Mouse (Mus musculus): ENCODE data around the gene Pla2g16. TPM values are rescaled to one million over a fixed set of nuclear protein-coding genes. Genes with fewer than 3 reads are reported as not detected.
A peak's percentile ranks its signal among the peaks of the same experiment; 100 is the strongest.

Gene Pla2g16
- 10 to 100 TPM in 10 of 26 experiments, 1 to 10 TPM in 12, under 1 TPM in 3, not detected in 1; 0.31 to 43.6 (median 8.7) TPM for total RNA-seq (2018; cell fraction: chromatin; rRNA removed)
- total RNA-seq (2018; cell fraction: cytosol; rRNA removed): 10 to 100 TPM in 13 of 26 experiments, 1 to 10 TPM in 13; 2.2 to 46.8 (median 15.6) TPM
- 10 to 100 TPM in 11 of 26 experiments, 1 to 10 TPM in 13, under 1 TPM in 2; 0.44 to 28.9 (median 8.9) TPM for total RNA-seq (2018; cell fraction: nucleus; rRNA removed)
- 3.0 to 6.9 TPM (median 4.9 TPM) in 3 replicates for polyA plus RNA-seq (2018)

DNA sequence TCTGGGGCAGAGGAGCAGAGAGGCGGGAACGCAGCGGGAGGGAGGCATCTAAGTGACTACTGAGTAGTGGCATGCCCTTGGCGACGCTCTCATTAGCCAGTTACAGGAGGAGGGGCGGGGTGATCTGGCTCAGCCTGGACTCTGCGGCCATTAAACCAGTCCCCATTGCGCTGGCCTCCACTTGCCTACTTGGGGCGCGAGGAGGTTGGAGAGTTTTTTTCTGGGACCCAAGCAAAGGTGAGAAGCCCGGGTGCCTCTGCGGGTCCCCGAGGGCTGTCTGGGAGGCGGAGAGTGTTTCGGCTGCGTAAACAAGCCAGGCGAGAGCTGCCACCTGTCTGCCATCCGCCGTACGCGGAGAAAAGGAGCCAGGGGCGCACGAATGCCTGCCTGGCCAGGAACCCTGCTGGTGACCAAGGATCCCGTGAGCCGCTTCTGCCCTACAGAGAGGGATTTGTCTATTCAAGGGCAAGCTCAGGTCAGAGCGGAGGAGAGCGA, at the start of gene Pla2g16:
Gene Pla2g16 (plus strand): TSS at position 132 of the 495 bp plus-strand sequence.
- Histone ChIP-seq H3K4me3 (ENCODE audit: inconsistent target) (peak within 1 kb of the TSS; percentile 44), H3K27ac (no peak within 1 kb of the TSS), H3K36me3 (ENCODE audit: inconsistent target) (no peaks in the 10 kb centered on the region), H3K79me2 (ENCODE audit: inconsistent target) (no peaks in the 10 kb centered on the region)
- WGBS (ENCODE audit: missing documents): 2% methylated on average over 24 of the region's 27 CpGs

DNA sequence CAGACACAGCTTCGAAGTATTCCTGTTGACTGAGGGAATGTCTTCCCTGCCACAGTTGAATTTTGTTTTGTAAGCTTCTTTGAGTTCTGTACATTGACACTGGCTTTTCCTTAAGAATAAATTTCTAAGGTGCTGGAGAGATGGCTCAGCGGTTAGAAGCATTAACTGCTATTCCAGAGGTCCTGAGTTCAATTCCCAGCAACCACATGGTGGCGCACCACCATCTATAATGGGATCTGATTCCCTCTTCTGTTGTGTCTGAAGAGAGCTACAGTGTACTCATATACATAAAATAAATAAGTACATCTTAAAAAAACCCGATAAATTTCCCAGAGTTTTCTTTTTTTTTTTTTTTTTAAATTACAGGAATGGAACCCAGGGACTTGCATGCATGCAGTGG, 49.2 kb upstream of the Pla2g16 start:
- Histone ChIP-seq H3K4me3 (ENCODE audit: inconsistent target) (no peak overlapping the region), H3K27ac (no peak overlapping the region), H3K79me2 (ENCODE audit: inconsistent target) (peaks cover 64% of the 10 kb centered on the region), H3K36me3 (ENCODE audit: inconsistent target) (peaks cover 26% of the 10 kb centered on the region)
- WGBS (ENCODE audit: missing documents): 100% methylated on average over 4 of the region's 4 CpGs

DNA sequence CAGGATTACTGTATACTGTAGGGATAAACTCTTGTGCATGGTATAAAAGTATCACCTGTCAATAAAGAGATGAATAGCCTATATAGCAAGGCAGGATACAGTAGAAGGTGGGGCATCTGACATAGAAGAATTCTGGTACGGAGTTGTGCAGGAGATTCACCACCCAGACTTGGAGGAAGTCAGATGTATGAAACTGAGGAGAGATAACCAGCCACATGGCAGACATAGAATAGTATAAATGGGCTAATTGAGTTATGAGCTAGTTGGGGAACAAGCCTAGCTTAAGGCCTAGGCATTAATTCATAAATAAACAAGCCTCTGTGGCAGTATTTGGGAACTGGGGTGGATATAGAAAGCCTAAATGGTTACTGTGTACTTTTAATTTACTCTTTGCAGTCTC, 40.8 kb upstream of the Pla2g16 start:
- Histone ChIP-seq H3K4me3 (ENCODE audit: inconsistent target) (no peak overlapping the region), H3K27ac (no peak overlapping the region), H3K36me3 (ENCODE audit: inconsistent target) (peaks cover 54% of the 10 kb centered on the region), H3K79me2 (ENCODE audit: inconsistent target) (no peaks in the 10 kb centered on the region)
- WGBS (ENCODE audit: missing documents): 91% methylated on average over 1 of the region's 1 CpGs

DNA sequence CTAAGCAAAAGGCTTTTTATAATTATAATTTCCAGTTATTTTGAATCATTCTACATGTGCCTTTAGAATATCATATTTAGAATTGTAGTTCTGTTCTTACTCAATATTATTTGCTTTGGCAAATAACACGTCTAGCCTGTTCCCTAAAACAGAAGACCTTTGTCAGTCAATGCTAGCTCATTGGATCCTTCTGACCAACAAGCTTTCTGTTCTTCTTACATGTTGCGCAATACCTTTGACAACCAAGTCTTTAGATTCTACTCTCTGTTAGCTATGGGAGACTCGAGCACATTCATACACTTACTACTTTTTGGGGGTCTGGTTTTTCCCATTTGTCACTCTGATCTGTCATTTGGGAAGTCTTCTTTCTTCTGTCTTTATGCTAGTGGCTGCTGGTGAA, 35.6 kb upstream of the Pla2g16 start:
- Histone ChIP-seq H3K79me2 (ENCODE audit: inconsistent target) (no peaks in the 10 kb centered on the region), H3K36me3 (ENCODE audit: inconsistent target) (peaks cover 73% of the 10 kb centered on the region), H3K4me3 (ENCODE audit: inconsistent target) (no peak overlapping the region), H3K27ac (no peak overlapping the region)
- 64% methylated on average over 3 of the region's 3 CpGs for WGBS (ENCODE audit: missing documents)

DNA sequence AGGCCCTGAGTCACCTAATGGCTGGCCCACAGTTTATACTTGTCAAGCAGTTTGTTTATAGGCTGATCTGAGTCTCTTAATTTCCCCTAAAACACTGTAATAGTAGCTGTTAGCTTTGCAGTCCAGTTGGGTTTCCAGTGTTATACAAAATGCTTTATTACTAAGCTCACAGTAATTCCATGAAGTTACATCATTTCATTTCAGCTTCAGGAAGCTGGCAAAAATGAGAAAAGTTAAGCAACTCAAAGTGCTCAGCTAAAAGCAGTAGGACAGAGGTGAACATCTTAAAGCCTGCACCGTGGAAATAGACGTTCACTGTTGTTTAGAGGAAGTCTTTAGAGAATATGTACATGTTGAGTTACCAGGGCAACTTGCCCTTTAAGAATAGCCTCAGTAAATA, 34.4 kb upstream of the Pla2g16 start:
- Histone ChIP-seq H3K27ac (no peak overlapping the region), H3K4me3 (ENCODE audit: inconsistent target) (no peak overlapping the region), H3K36me3 (ENCODE audit: inconsistent target) (peaks cover 73% of the 10 kb centered on the region), H3K79me2 (ENCODE audit: inconsistent target) (no peaks in the 10 kb centered on the region)
- WGBS (ENCODE audit: missing documents): 100% methylated on average over 2 of the region's 2 CpGs

DNA sequence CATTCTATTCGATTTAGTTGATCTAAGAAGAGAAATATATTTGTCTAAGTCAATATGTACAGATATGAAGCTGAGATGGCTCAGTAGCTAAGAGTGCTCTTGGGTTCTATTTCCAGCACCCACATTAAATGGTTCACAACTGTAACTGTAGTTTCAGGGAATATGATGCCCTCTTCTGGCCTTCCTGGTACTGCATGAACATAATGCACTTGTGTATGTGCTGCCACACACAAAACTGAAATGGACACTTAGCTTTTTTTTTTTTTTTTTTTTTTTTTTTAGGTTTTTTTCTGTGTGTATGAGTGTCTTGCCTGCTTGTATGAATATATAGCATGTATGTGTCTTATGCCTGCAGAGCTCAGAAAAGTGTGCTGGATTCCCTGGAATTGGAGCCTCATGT, 34.0 kb upstream of the Pla2g16 start:
- WGBS (ENCODE audit: missing documents): 100% methylated on average over 1 of the region's 1 CpGs
- Histone ChIP-seq H3K79me2 (ENCODE audit: inconsistent target) (no peaks in the 10 kb centered on the region), H3K36me3 (ENCODE audit: inconsistent target) (peaks cover 69% of the 10 kb centered on the region), H3K27ac (no peak overlapping the region), H3K4me3 (ENCODE audit: inconsistent target) (no peak overlapping the region)

DNA sequence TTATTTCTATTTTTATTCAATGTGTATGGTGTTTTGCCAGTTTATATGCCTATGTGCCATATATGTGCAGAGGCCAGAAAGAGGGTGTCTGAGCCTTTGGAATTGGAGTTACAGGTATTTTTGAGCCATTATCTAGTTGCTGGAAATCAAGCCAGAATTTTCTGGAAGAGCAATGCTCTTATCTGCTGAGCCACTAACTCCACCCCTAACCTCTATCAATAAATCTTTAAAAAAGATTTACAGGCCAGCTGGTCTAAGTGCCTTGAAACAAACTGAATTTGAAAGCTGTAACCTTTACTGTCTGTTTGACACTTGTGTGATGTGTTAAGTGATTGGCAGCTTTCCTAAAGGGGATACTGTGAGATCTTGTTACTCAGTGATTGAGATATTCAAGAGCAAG, 33.5 kb upstream of the Pla2g16 start:
- peaks cover 64% of the 10 kb centered on the region for H3K36me3 ChIP-seq (ENCODE audit: inconsistent target)
- H3K4me3 ChIP-seq (ENCODE audit: inconsistent target): no peak overlapping the region
- H3K27ac ChIP-seq: no peak overlapping the region
- no peaks in the 10 kb centered on the region for H3K79me2 ChIP-seq (ENCODE audit: inconsistent target)

DNA sequence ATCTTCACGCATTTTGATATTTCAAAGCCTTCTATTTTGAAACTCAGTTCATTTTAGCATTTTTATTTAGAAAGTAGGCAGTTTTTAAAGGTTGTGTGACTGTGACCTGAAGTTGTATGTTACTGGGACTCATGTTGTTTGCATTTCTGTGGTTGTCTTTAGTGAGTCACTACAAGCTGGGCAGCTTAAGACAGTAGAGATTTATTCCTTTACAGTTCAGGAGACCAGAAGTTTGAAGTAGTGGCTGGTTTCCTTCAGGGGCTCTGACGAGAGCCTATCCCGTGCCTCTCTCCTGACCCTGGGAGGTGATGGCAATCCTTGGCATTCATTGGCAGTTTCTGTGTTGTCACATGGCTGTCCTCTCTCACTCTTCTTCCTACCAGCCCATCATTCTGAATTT, 32.4 kb upstream of the Pla2g16 start:
- 97% methylated on average over 3 of the region's 3 CpGs for WGBS (ENCODE audit: missing documents)
- Histone ChIP-seq H3K36me3 (ENCODE audit: inconsistent target) (peaks cover 65% of the 10 kb centered on the region), H3K79me2 (ENCODE audit: inconsistent target) (no peaks in the 10 kb centered on the region), H3K4me3 (ENCODE audit: inconsistent target) (no peak overlapping the region), H3K27ac (no peak overlapping the region)

DNA sequence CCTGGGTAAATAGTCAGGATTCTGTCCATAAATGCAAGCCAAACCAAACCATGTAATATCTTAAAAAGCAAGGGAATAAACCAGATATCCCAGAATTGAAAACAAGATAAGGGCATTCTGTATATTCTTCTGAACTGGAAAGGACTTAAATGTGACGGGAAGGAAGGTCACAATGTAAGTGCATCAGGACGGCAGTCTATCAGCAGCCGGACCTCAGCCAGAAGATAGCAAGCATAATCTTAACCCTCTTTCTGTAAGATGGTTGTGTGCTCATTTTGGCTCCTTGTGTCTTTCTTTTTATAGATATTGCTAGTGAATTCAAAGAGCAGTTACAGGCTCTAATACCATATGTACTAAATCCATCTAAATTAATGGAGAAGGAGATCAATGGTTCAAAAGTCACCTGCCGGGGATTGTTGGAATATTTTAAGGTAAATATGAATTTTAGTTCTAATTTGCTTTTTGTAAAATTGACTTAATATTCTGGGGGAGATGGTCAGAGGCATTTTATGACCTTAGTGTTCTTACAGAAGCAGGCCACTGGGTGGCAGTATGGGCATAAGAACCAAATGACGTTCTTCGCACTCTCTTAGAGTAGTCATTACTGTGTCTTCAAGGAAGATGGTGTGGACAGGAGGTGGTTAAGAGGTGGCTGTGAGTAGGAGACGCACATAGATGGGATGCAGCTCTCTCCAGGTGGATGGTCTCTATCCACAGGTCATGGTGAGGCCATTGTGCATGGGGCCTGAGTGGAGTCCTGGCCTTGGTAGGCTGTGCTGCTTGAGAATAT, 28.4 kb upstream of the Pla2g16 start:
- no peak overlapping the region for H3K4me3 ChIP-seq (ENCODE audit: inconsistent target)
- H3K36me3 ChIP-seq (ENCODE audit: inconsistent target): peaks cover 75% of the 10 kb centered on the region
- H3K79me2 ChIP-seq (ENCODE audit: inconsistent target): no peaks in the 10 kb centered on the region
- no peak overlapping the region for H3K27ac ChIP-seq
- WGBS (ENCODE audit: missing documents): 76% methylated on average over 7 of the region's 7 CpGs

DNA sequence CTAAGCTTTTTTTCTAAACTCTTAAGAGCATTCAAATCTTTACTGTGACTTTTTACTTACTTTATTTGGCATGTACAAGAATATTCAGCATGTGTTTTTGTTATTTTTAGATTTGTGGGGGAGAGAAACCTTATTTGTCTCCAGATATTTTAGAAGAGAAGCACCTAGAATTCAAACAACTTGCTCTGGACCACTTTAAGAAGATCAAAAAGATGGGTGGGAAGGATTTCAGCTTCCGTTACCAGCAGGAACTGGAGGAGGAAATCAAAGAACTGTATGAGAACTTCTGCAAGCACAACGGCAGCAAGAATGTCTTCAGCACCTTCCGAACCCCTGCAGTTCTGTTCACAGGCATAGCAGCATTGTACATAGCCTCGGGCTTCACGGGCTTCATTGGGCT, 25.4 kb upstream of the Pla2g16 start:
- Histone ChIP-seq H3K4me3 (ENCODE audit: inconsistent target) (no peak overlapping the region), H3K79me2 (ENCODE audit: inconsistent target) (no peaks in the 10 kb centered on the region), H3K27ac (no peak overlapping the region), H3K36me3 (ENCODE audit: inconsistent target) (peaks cover 83% of the 10 kb centered on the region)
- WGBS (ENCODE audit: missing documents): 96% methylated on average over 5 of the region's 5 CpGs

DNA sequence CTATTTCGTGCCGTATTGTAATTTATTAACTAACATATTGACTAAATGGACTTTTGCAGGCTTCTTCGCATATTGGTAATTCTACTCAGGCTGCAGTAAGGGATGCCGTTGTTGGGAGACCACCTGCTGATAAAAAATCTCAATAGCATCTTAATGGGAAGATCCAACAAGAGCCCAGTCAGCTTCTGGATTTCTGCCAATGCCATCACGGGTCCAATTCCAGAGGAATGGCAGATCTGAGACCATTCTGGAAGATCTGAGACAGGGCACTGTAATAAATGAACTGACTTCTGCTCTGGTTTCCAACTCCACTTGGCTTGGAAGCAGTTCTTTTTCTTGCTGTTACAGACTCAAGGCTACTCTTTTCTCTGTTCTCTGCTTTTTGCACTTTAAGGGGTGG, 23.4 kb upstream of the Pla2g16 start:
- Histone ChIP-seq H3K27ac (no peak overlapping the region), H3K4me3 (ENCODE audit: inconsistent target) (no peak overlapping the region), H3K79me2 (ENCODE audit: inconsistent target) (no peaks in the 10 kb centered on the region), H3K36me3 (ENCODE audit: inconsistent target) (peaks cover 76% of the 10 kb centered on the region)
- WGBS (ENCODE audit: missing documents): 97% methylated on average over 5 of the region's 5 CpGs

DNA sequence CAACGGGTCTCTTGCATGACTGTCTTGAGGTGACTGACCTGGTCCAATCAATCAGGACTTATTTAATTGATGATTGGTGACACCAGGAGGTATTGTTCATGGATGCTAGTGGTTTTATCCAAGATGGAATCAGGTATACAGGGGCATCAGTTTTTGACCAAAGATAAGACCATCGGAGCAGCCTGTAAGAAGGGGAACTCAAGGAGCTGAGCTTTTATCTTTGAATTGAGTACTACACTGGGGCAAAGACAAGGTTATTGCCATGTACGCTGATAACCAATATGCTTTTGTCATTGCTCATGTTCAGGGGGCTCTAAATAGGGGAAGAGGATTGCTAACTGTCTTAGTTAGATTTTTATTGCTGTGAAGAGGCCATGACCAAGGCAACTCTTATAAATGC, 8.3 kb upstream of the Pla2g16 start:
- Histone ChIP-seq H3K79me2 (ENCODE audit: inconsistent target) (no peaks in the 10 kb centered on the region), H3K4me3 (ENCODE audit: inconsistent target) (no peak overlapping the region), H3K27ac (no peak overlapping the region), H3K36me3 (ENCODE audit: inconsistent target) (no peaks in the 10 kb centered on the region)
- whole genome bisulfite sequencing (ENCODE audit: missing documents): 95% methylated on average over 3 of the region's 3 CpGs

DNA sequence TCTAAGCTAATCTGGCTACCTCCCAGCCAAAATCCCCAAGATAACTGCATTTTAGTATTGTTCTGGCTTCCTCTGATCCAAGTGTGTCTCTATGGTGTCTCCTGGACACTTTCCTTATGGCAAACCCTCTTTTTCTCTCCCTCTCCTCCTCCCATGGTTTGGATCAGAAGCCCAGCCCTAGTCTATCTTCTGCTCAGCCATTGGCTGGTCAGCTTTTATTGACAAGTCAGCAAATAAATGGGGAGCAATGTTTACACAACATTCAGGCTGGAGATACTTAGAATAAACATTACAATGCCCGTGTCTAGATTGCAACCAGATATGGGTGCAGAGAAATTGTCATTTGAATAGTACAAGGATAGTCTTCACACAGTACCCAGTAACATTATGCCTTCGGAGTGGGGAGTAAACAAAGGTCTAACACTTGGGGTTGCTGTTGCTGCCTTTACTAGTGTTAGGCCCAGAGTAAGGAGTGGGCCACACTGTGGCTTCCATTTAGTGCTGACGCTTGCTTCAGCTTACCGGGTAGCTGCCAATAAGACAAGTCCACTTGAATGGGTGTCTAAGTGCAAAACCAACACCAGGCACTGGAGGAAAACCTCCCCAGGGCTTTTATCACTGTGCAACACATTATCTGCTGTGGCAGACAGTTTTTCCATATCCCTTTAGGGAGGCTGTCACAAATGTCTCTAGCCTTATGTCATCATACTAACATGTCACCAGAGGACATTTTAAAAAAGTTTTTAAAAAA, 5.5 kb upstream of the Pla2g16 start:
- H3K4me3 ChIP-seq (ENCODE audit: inconsistent target): no peak overlapping the region
- H3K79me2 ChIP-seq (ENCODE audit: inconsistent target): no peaks in the 10 kb centered on the region
- no peak overlapping the region for H3K27ac ChIP-seq

DNA sequence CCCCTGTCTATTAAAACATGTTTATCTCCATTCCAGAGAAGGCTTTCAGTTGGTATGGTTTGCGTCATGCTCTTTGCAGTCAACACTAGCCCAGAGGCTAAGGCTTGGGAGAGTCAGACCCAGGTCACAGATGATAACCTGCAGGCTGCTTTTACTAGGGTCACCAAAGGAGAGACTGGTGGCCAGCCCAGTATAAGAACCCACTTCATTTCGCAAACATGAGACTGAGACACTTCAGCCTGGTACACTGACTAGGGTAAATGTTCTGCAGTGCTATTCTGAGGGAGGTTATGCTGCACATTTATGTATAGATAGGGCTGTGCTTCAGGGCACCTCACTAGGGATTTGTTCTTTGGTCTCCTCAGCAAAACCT, 5.0 kb upstream of the Pla2g16 start:
- H3K27ac ChIP-seq: no peak overlapping the region
- WGBS (ENCODE audit: missing documents): 100% methylated on average over 2 of the region's 2 CpGs
- H3K4me3 ChIP-seq (ENCODE audit: inconsistent target): no peak overlapping the region
- no peaks in the 10 kb centered on the region for H3K36me3 ChIP-seq (ENCODE audit: inconsistent target)
- H3K79me2 ChIP-seq (ENCODE audit: inconsistent target): no peaks in the 10 kb centered on the region

More for the DNA sequence above, 5.5 kb upstream of the Pla2g16 start:
- 91% methylated on average over 4 of the region's 4 CpGs for WGBS (ENCODE audit: missing documents)
- H3K36me3 ChIP-seq (ENCODE audit: inconsistent target): no peaks in the 10 kb centered on the region

DNA sequence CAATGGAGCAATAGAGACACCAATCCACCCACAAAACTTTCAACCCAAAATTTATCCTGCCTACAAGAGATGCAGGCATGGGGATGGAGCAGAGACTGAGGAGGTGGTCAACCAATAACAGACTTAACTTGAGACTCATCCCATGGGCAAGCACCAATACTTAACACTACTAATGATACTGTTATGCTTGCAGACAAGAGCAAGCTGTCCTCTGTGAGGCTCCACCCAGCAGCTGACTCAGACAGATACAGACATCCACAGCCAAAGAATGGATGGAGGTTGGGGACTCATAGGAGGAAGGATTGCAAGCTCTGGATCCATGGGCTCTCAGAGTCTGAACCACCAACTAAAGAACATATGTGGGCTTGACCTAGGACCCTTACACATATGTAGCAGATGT, 3.8 kb upstream of the Pla2g16 start:
- H3K4me3 ChIP-seq (ENCODE audit: inconsistent target): no peak overlapping the region
- H3K36me3 ChIP-seq (ENCODE audit: inconsistent target): no peaks in the 10 kb centered on the region
- no peak overlapping the region for H3K27ac ChIP-seq
- H3K79me2 ChIP-seq (ENCODE audit: inconsistent target): no peaks in the 10 kb centered on the region
